ENCODE assay signal across 13 mouse cellular contexts in genomic region chr2:52419295-52419694, GRCm38 (mm10).
"Had no signal": no experiment of that assay in that cellular context is flagged by ENCODE, and none has a peak within 500 bp of the region (broad histone marks: within the 10 kb centered on the region; RNA-seq: fewer than 3 reads in every experiment).

No protein-coding gene starts in this region.

- DNase-seq: kidney, postnatal 10 days; kidney, postnatal 4 days; liver, embryonic 13.5 days; lung, embryonic 14.5 days; lung, postnatal 10 days; lung, postnatal 4 days; thymus, adult 18-20 months; thymus, postnatal 14 days had no signal

- H3K4me3 ChIP-seq: layer of hippocampus, adult 2 months; limb, embryonic 12.5 days; liver, embryonic 13.5 days; megakaryocyte, embryonic 14.5 days had no signal

- H3K9me3 ChIP-seq: liver, embryonic 13.5 days; megakaryocyte, embryonic 14.5 days had no signal

- H3K27ac ChIP-seq: layer of hippocampus, adult 2 months; limb, embryonic 12.5 days; liver, embryonic 13.5 days had no signal

- ATAC-seq: midbrain, embryonic 16.5 days had no signal

- H3K9ac ChIP-seq: limb, embryonic 12.5 days; liver, embryonic 13.5 days; lung, embryonic 14.5 days had no signal

- H3K4me2 ChIP-seq: limb, embryonic 12.5 days; lung, embryonic 14.5 days; midbrain, embryonic 11.5 days had no signal

- H3K27me3 ChIP-seq: limb, embryonic 12.5 days; liver, embryonic 13.5 days; megakaryocyte, embryonic 14.5 days had no signal
